Mouse (Mus musculus) myocyte (in vitro differentiated cells): ENCODE data around the gene Klhl13. TPM values are rescaled to one million over a fixed set of nuclear protein-coding genes. Genes with fewer than 3 reads are reported as not detected.

Experiments
- H3K27me3 ChIP-seq: one replicate; pipeline ENCODE4 v1.6.1; 2011; ENCODE audit not compliant: control insufficient read depth, insufficient read depth, insufficient read length
- H3K36me3 ChIP-seq: one replicate; pipeline ENCODE4 v1.6.1; 2011; ENCODE audit not compliant: control insufficient read depth, insufficient read depth
- H3K4me2 ChIP-seq: one replicate; pipeline ENCODE4 v1.6.1; 2011; ENCODE audit warnings: low read depth, control low read depth
- H3K4me3 ChIP-seq: one replicate; pipeline ENCODE4 v1.5.1; 2011; ENCODE audit warnings: mild to moderate bottlenecking, control low read depth, moderate library complexity
- H3K79me2 ChIP-seq: one replicate; pipeline ENCODE4 v1.6.1; 2011; ENCODE audit not compliant: control insufficient read depth, insufficient read depth
- H3ac ChIP-seq: one replicate; pipeline ENCODE4 v1.6.1; 2011; ENCODE audit not compliant: control insufficient read depth, insufficient read length
- CEBPB ChIP-seq: IDR thresholded peaks from 2 replicates; pipeline ENCODE4 v1.6.1; 2011; ENCODE audit warnings: mild to moderate bottlenecking, moderate library complexity; ENCODE audit not compliant: poor library complexity, insufficient read depth, severe bottlenecking
- E2F4 ChIP-seq: IDR thresholded peaks from one replicate; pipeline ENCODE4 v1.6.1; 2011; ENCODE audit warnings: mild to moderate bottlenecking, control low read depth, moderate library complexity; ENCODE audit not compliant: insufficient read depth
- MAX ChIP-seq: IDR thresholded peaks from one replicate; pipeline ENCODE4 v1.6.1; 2011; ENCODE audit warnings: low read depth, mild to moderate bottlenecking, control low read depth
- MYOD1 ChIP-seq, 3 experiments: IDR thresholded peaks; one replicate each; pipeline ENCODE4 v1.6.1; 2011; ENCODE audit warnings: control low read depth in 2 of 3, low read depth in 2 of 3, mild to moderate bottlenecking in 2 of 3, moderate library complexity in 1 of 3; ENCODE audit not compliant: insufficient read length in 2 of 3, control insufficient read depth in 1 of 3
- MYOG ChIP-seq, 3 experiments: IDR thresholded peaks; one replicate each; pipeline ENCODE4 v1.6.1; 2011; ENCODE audit warnings: control low read depth in 2 of 3, low read depth in 2 of 3, mild to moderate bottlenecking in 2 of 3; ENCODE audit not compliant: insufficient read length in 2 of 3, control insufficient read depth in 1 of 3, insufficient read depth in 1 of 3
- POLR2A ChIP-seq: IDR thresholded peaks from one replicate; pipeline ENCODE4 v1.6.1; 2011; ENCODE audit warnings: low read depth, mild to moderate bottlenecking, control low read depth, moderate library complexity; ENCODE audit not compliant: insufficient read length
- POLR2AphosphoS2 ChIP-seq: IDR thresholded peaks from one replicate; pipeline ENCODE4 v1.6.1; 2011; ENCODE audit warnings: low read depth, control low read depth; ENCODE audit not compliant: insufficient read length
- REST ChIP-seq: IDR thresholded peaks from one replicate; pipeline ENCODE4 v1.6.1; 2011; ENCODE audit warnings: mild to moderate bottlenecking, control low read depth, moderate library complexity; ENCODE audit not compliant: insufficient read depth, insufficient read length
- SRF ChIP-seq: IDR thresholded peaks from one replicate; pipeline ENCODE4 v1.6.1; 2011; ENCODE audit warnings: low read depth; ENCODE audit not compliant: control insufficient read depth, insufficient read length
- TCF12 ChIP-seq: IDR thresholded peaks from one replicate; pipeline ENCODE4 v1.6.1; 2011; ENCODE audit warnings: mild to moderate bottlenecking, control low read depth; ENCODE audit not compliant: poor library complexity, insufficient read depth, severe bottlenecking
- TCF3 ChIP-seq: IDR thresholded peaks from one replicate; pipeline ENCODE4 v1.6.1; 2011; ENCODE audit warnings: low read depth, control low read depth; ENCODE audit not compliant: insufficient read length
- USF1 ChIP-seq: IDR thresholded peaks from one replicate; pipeline ENCODE4 v1.6.1; 2011; ENCODE audit warnings: low read depth, mild to moderate bottlenecking, control low read depth, moderate library complexity
- polyA plus RNA-seq: library from polyadenylated mRNA; unstranded; fragments of >200 nt; fragmentation: generic; extraction: Trizol; gene quantifications from one replicate; pipeline ENCODE4 v1.2.1, GENCODE M21; 2012; ENCODE audit warnings: missing spikeins

The Klhl13 gene
- 2.2 TPM for polyA plus RNA-seq

DNA sequence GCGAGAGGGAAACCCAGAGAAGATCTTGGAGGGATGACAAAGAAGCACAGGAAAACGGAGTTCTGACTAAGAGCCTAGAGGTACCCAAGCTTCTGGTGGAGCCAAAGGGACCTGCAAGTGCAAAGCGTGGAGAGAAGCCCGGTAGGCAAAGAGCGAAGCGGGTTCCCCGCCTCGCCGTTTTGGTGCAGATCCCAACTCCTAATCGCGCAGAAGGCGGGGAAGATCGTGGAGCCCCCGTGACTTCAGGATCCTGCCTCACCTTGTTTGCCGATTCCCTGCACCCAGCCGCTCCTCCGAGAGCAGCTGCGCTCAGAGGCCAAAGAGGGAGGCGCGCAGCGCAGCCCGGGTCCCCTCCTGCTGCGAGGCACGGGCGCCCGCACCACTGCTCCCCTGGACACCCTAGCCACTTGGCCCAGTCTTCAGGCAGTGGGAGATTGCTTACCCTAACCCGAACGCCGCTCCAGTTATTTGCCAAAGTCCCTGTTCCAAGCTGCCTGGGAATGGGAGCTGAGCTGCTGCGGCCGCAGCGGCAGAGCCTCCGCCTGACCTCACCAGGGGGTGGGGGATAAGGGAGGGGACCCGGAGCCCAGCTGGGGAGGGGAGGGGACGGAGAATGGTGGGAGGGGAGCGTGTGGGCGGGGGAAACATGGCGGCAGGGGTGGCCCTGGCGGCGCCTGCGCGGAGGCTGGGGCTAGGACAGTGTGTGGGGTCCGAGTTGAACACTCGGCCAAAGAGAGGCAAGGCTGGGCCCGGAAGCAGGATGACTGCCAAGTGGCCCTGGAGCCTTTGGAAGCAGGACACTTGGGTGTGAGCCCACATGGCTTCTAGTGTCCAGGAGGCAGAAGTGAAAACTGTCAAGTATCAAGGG lies at the start of gene Klhl13:
TSS of gene Klhl13 (minus strand) at position 569 of the 868 bp plus-strand sequence.
- H3K27me3 ChIP-seq = no peaks in the 10 kb centered on the region
- H3K36me3 ChIP-seq = no peaks in the 10 kb centered on the region
- no peaks in the 10 kb centered on the region for H3K79me2 ChIP-seq
- H3ac ChIP-seq = no peak within 1 kb of the TSS
- TF ChIP-seq TCF12 = no peak
- TF ChIP-seq CEBPB = no peak
- no peak for TF ChIP-seq MYOG (IDR thresholded peaks at IDR 0.05; ENCODE audit: control insufficient read depth in 1 of 3, insufficient read depth in 1 of 3, insufficient read length in 2 of 3, low read depth in 2 of 3)
- TF ChIP-seq USF1 = no peak
- TF ChIP-seq TCF3 = no peak
- TF ChIP-seq E2F4 = no peak
- no peak for TF ChIP-seq MAX
- H3K4me2 ChIP-seq = no peak within 1 kb of the TSS
- no peak within 1 kb of the TSS for H3K4me3 ChIP-seq

- TF ChIP-seq POLR2AphosphoS2 (no peak), MYOD1 (IDR thresholded peaks at IDR 0.05; ENCODE audit: control insufficient read depth in 1 of 3, insufficient read length in 2 of 3, low read depth in 2 of 3) (no peak), REST (no peak), E2F4 (no peak), POLR2A (no peak), MYOG (IDR thresholded peaks at IDR 0.05; ENCODE audit: control insufficient read depth in 1 of 3, insufficient read depth in 1 of 3, insufficient read length in 2 of 3, low read depth in 2 of 3) (no peak), MAX (no peak), TCF3 (no peak), CEBPB (no peak), SRF (no peak), USF1 (no peak), TCF12 (no peak)
Observed at GRCm38 (mm10) chrX:23409296-23410149, 44.6 kb upstream of the Klhl13 start.

DNA sequence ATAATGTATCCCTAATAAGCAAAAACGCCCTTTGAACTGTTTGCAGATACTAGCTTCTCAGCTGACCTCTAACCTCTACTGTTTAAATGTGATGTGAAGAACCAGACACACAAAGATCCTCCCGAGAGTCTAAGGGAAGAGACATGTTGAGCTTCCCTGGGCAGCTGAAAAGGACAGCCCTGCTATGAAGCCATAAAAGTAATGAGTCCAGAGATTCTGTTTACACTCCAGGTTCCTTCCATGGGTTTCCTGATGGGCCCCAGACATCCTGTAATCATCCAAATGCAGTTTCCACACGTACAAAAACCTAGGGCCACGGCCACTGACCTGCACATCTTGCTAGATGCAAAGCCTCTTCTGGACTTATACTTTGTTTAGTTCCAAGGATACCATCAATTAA lies 23.8 kb upstream of the Klhl13 start:
- H3K4me2 ChIP-seq = no peak overlapping the region
- no peak overlapping the region for H3ac ChIP-seq
- H3K79me2 ChIP-seq = no peaks in the 10 kb centered on the region
- H3K36me3 ChIP-seq = no peaks in the 10 kb centered on the region
- no peak overlapping the region for H3K4me3 ChIP-seq
- TF ChIP-seq REST (no peak), POLR2A (no peak), POLR2AphosphoS2 (no peak), MYOD1 (IDR thresholded peaks at IDR 0.05; ENCODE audit: control insufficient read depth in 1 of 3, insufficient read length in 2 of 3, low read depth in 2 of 3) (no peak), E2F4 (no peak), TCF3 (no peak), USF1 (no peak), SRF (no peak), CEBPB (no peak)
- no peaks in the 10 kb centered on the region for H3K27me3 ChIP-seq

More at GRCm38 (mm10) chrX:23409296-23410149, 44.6 kb upstream of the Klhl13 start:
- Histone ChIP-seq H3K4me2 (no peak overlapping the region), H3K79me2 (no peaks in the 10 kb centered on the region), H3K27me3 (no peaks in the 10 kb centered on the region), H3K4me3 (no peak overlapping the region), H3K36me3 (no peaks in the 10 kb centered on the region), H3ac (no peak overlapping the region)

DNA sequence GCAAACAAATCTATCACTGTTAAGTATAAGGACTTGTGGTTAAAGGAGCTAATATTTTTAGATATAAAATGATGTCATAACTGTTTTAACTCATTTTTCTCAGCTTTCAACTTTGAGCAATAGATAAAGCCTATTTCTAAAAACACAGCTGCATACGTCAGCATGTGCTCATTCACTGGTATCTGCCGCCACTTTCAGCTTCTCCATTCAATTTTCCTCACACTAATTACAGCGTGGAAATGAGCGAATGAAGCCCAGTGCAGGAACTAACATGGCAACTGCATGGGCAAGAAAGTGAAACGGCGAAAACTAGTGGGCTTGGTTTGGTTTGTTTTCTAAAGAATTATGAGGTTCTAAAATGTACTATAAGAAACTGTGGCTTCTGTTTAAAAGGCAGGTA lies 1.4 kb downstream of the Klhl13 start:
- Histone ChIP-seq H3K79me2 (no peaks in the 10 kb centered on the region), H3K27me3 (no peaks in the 10 kb centered on the region), H3K36me3 (no peaks in the 10 kb centered on the region), H3K4me3 (no peak overlapping the region), H3K4me2 (no peak overlapping the region), H3ac (no peak overlapping the region)
- TF ChIP-seq POLR2AphosphoS2 (no peak), REST (no peak), POLR2A (no peak), MYOD1 (IDR thresholded peaks at IDR 0.05; ENCODE audit: control insufficient read depth in 1 of 3, insufficient read length in 2 of 3, low read depth in 2 of 3) (no peak), TCF12 (no peak), MYOG (IDR thresholded peaks at IDR 0.05; ENCODE audit: control insufficient read depth in 1 of 3, insufficient read depth in 1 of 3, insufficient read length in 2 of 3, low read depth in 2 of 3) (no peak), MAX (no peak), CEBPB (no peak), SRF (no peak), TCF3 (no peak), USF1 (no peak), E2F4 (no peak)
